Mouse (Mus musculus): ENCODE measurements around the gene Cacna1f.

Gene Cacna1f

DNA sequence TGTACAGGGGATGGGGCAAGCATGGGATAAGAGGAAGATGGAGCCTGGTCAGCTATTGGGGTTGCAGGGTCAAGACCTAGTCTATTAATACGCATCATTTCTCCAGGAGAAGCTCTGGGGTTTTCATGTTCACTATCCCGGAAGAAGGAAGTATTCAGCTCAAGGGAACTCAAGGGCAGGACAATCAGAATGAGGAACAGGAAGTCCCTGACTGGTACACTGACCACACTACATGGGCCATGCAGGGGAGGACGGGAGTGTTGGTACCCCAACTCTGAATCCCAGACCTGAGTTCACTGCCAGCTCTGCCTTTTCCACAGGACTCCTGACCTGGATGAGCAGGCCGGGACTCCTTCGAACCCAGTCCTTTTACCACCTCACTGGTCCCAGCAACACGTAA lies 25.7 kb downstream of the Cacna1f start:
- in situ Hi-C loops (cut with MseI, MboI) = loop anchor here (10.0 kb wide), 1 partner anchor 158 kb away; no protein-coding TSS in a partner anchor

DNA sequence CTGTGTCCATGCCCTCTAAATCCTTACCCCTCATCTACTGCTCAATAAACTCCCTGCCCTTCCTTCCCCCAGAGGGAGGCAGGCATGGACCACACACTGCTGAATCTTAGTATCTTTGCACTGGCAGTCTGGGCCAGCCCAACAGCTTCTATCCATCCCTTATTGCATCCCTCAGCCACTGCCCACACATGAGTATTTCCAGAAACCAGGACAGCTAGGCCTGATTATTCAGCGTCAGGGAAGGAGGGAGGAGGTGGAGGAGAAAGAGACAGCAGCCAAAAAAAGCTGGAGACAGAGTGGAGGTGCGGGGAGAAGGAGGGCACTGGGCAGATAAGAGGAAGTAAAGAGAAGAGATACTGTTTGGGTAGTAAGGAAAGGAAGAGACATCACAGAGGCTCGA lies 28.2 kb downstream of the Cacna1f start:
- in situ Hi-C loops (cut with MseI, MboI) = loop anchor here (10.0 kb wide), 1 partner anchor 160 kb away; no protein-coding TSS in a partner anchor

DNA sequence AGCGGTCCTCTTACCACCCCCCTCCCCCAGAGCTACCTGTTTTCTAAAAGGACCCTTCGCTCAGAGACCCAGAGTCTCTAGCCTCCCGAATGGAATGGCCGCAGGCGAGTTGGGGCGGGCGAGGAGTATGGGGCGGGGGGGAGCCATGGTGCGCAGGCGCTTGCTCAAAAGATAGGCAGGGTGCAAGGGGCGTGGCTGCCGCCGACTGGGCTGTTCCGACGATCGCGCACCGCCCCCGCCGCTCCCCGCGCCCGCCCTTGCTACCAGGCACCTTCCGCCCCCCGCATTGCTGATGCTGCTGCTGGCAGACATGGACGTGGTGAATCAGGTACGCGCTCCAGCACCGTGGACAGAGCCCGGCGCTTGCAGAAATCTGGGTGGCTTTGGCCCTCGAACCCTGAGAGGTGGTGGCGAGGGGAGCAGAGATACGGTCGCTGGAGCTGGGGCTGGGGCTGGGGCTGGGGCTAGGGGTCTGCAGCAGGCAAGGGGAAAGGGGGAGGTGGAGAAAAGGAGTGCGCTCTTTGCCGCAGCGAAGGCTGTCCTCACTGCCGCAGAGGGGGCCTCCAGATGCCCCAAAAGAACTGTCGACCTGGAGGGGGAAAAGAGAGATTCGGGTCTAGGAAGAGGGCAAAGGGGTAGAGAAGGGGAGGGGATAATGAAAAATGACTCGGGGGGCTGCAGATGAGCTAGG lies 31.7 kb downstream of the Cacna1f start, which contains the start of gene Syp:
Gene Syp (plus strand): TSS at position 71 of the 691 bp plus-strand sequence.
- in situ Hi-C loops (cut with MseI, MboI) = loop anchor here (10.0 kb wide), 1 partner anchor 164 kb away; no protein-coding TSS in a partner anchor

DNA sequence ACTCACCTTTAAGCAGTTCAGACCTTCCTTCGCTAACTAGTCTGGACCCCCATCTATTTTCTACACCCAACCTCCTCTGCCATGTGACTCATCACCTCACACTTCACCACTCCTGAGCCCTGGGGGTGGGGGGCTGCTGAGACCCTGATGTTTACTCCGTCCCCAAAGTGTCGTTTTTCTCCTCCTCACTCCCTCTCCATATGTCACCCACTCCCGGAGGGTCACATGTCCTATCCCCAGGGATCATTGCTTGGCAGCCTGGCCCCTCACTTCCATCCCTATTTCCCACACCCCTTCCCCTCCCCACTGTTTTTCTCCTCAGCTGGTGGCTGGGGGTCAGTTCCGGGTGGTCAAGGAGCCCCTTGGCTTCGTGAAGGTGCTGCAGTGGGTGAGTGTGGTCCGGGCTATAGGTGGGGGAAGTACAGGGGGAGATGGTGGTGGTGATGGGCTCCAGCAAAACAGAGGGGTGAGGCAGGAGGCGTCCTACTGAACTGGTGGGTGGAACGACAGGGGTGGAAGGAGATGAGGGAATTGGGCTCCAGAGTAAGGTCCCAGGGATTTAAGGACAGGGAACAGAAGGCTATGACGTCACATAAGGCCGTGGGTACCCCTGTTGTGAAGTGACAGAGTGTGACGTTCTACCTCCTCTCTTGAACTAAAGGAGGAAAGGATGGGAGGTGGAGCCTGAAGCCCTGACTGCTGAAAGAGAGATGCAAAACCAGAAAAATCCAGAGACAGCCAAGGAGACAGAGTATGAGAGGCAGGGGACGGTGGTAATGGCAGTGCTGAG lies 32.8 kb downstream of the Cacna1f start:
- in situ Hi-C loops (cut with MseI, MboI) = loop anchor here (10.0 kb wide), 2 partner anchors 165 to 215 kb away; no protein-coding TSS in a partner anchor

DNA sequence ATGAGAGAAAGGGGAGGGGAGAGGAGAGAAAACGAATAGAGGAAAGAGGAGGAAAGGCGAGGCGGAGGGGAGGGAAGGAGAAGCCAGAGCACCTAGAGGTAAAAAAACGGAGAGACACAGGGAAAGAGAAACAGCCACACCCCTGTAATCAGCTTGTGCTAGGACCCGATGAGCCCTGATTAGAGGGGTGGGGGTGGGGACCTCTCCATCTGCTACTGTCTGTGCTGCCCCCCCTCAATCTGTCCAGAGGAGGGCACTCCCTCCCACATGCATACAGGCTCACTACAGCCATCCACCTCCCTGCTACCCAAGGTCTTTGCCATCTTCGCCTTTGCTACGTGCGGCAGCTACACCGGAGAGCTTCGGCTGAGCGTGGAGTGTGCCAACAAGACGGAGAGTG lies 33.9 kb downstream of the Cacna1f start:
- in situ Hi-C loops (cut with MseI, MboI) = loop anchor here in 1 of 2 experiments (10.0 kb wide), 1 partner anchor 216 kb away; no protein-coding TSS in a partner anchor

DNA sequence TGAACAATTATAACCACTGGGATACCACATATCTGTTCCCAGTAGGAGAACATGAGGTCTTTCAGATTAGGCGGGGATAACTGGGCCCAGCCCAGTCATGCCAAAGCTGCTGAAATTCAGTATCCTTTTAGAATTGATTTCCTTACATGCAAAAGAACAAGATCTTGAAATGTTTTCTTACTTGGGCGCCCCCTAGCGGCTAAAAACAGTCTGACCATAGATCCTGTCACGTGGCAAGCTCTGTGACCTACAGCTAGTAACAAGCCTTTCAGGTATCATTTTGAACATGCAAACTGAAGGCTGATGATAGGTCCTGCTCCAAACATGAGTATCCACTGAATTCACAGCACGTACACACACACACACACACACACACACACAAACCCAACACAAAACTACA lies 38.5 kb downstream of the Cacna1f start:
- in situ Hi-C loops (cut with MseI, MboI) = loop anchor here in 1 of 2 experiments (10.0 kb wide), 1 partner anchor 221 kb away; no protein-coding TSS in a partner anchor

- in situ Hi-C loops (cut with MseI, MboI) = loop anchor here in 1 of 2 experiments (10.0 kb wide), 1 partner anchor 224 kb away; no protein-coding TSS in a partner anchor
Observed at GRCm38 (mm10) chrX:7648671-7649304, 41.9 kb downstream of the Cacna1f start.

DNA sequence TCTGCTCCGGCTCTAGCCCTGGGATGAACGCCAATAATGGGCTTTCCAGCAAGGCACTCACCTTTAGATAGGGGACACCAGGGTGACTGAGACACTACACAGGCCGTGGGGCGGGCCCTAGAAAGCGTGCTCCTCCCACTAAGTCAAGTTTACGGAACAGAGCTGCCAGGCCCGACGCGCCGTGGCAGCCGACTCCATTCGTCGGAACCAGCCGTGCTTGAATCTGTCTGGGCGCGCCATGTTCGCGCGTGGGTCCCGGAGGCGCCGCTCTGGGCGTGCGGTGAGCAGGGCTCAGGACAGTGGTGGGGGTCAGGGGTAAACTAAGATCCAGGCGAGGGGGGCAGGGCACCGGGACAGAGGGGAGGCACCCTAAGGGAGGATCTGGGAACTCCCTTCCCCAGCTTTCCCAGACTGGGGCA lies 50.3 kb downstream of the Cacna1f start, which contains the start of gene Prickle3:
Gene Prickle3 (plus strand): TSS at position 40 of the 419 bp plus-strand sequence.
- in situ Hi-C loops (cut with MseI, MboI) = loop anchor here in 1 of 2 experiments (10.0 kb wide), 1 partner anchor 58 kb away; the partner anchor contains the start of gene Wdr45

DNA sequence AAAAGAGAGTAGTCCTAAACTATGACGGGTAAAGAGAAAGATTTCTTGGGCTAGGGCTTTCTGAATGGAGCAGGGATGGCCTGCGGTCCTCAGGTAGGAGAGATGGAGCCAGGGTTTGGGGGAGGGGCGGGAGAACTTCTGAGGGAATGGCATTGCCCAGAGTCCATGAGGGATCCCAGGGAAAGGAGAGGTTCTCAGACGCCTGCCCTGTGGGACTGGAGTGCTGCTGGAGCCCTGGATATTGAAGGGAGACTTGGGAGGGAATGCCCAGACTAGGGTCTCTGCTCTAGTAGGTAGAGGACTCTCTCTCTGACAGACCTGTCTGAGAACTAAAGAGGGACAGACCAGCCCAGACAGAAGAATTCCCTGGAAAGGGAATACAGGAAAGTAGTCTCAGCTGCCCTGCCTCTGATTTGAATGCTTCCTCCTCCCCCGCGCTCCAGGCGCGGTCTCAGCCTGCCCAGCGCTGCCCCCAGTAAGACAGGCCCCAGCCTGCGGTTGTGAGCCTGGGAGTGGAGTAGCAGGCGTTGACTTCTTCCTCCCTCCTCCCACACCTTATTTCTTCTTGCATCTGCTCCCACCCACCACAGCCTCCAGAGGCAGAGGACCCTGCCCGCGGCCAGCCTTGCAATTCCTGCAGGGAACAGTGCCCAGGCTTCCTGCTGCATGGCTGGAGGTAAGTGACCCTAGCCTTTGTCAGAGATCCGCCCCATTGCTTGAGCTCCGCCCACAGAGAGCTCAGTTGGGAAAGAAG lies 51.3 kb downstream of the Cacna1f start:
- in situ Hi-C loops (cut with MseI, MboI) = loop anchor here in 1 of 2 experiments (10.0 kb wide), 1 partner anchor 57 kb away; the partner anchor contains the start of gene Wdr45

DNA sequence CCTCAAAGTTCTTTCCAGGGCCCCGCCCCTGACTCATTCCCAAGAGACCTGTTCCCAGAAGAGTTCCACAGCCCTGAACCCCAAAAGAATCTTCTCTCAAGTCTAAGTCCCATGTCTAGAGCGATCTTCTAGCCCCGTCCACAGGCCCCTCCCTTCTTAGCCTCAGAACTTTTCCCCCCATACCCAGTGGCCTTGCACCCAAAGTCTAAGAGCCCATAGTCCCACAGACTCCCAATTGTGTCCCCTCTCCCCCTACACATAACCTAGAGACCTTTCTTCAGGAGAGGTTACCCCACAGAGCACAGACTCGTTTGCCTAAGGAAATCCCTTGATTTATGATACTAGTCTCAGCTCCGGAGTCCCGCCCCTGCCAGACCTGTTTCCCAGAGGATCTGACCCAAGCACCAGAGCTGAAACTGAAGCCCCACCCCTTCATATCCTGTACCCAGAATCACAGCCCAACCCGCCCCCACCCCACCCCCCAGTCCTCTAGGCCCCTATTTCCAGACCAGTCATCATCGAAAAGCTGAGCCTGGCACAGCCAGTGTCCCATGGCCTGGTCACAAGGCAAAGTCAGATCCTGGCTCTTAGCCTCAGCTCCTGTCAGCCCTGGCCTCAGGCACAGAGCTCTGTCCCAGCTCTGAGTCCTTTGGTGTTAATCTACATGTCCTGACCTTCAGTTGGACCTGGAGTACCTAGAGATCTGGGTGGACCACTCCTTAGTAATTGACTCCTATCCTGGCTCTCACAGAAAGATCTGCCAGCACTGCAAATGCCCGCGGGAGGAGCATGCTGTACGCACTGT lies 52.1 kb downstream of the Cacna1f start:
- in situ Hi-C loops (cut with MseI, MboI) = loop anchor here in 1 of 2 experiments (10.0 kb wide), 1 partner anchor 56 kb away; the partner anchor contains the start of gene Wdr45

GRCm38 (mm10) chrX:7661086-7661485 lies 54.2 kb downstream of the Cacna1f start:
- in situ Hi-C loops (cut with MseI, MboI) = no loop called here

GRCm38 (mm10) chrX:7662936-7663335 lies 56.1 kb downstream of the Cacna1f start:
- in situ Hi-C loops (cut with MseI, MboI) = no loop called here

DNA sequence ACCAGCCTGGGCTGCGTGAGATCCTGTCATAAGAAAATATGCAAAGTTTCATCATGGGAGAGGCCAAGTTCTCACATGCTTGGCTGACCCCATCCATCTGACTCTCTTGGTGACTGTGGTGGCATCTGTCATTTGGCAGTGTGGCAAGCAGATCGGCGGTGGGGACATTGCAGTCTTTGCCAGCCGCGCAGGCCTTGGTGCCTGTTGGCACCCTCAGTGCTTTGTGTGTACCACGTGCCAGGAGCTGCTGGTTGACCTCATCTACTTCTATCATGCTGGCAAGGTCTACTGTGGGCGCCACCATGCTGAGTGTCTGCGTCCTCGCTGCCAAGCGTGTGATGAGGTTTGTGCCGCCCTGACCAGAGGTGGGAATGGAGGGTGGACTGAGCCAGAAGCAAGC lies 57.9 kb downstream of the Cacna1f start:
- in situ Hi-C loops (cut with MseI, MboI) = no loop called here

DNA sequence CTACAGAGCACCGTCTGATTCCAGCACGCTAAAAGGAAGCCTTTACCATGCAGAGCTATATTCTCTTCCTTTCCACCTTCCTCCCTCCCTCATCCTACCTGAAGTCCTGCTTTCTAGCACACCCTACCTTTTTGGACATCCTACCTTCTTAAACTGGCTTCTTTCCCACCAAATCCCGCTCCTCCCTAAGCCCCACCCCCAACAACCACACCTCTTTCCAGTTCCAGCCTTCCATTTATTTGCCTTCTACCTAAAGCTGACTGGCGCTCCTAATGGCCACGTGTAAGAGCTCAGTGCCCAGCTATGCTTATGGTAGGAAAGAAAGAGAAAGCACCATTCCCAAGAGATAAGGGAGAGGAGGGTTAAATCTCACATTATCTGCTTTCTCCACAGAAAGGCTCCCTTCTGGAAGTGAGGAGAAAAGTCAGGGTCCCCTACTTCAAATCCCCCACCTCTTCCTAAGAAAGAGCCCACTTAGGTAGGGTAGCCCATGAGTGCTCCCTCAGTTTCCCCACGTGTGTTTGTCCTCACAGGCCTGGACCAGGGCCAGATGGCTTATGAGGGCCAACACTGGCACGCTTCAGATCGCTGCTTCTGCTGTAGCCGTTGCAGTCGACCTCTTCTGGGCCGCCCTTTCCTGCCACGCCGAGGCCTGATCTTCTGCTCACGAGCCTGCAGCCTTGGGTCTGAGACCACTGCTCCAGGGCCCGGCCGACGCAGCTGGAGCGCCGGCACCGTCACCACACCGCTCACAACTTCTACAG lies 59.0 kb downstream of the Cacna1f start:
- in situ Hi-C loops (cut with MseI, MboI) = no loop called here

DNA sequence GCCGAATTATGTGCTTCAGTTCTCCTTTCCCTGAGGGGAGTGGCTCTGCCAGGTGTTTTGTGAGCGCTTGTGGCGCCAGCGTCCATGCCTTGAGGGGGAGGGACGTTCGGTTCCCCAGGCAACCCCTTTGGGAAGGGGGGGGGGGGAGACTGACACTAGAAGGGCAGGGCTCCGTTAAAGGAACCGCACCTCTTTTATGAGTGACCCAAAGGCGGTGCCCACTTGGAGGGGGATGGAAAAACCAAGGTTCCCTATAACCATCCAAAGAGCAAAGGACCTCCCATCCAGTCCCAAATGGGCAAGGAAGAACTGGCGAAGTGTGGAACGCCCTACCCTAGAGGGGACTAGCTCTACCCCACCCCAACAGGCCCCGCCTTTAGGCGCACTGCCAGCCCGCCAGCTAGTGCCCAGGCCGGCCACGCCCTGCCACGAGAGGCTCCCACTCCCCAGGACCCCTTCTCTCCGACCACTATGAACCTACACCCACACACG lies 63.6 kb downstream of the Cacna1f start:
- in situ Hi-C loops (cut with MseI, MboI) = no loop called here

- in situ Hi-C loops (cut with MseI, MboI) = no loop called here
Observed at GRCm38 (mm10) chrX:7670921-7671623, 64.2 kb downstream of the Cacna1f start, which contains the start of gene Plp2. TSS of gene Plp2 (minus strand) at chrX:7671390.

DNA sequence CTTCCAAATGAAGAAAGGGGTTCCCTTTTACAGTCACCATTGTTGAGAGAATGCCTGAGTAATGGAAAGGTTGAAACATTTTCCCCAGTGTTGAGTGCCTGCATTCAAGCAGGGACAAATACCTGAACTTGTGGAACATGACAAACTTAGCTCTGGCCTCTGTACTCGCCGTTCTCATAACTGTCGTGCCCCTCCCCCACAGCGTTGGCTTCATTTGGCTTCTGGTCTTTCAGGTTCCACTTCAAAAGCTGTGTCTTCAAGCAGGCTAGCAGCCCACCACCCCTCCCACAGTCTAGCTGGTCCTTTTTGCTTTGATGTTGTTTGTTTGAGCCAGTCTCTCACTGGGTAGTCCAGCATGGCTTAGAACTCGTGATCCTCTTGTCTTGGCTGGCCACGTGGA lies 65.9 kb downstream of the Cacna1f start:
- in situ Hi-C loops (cut with MseI, MboI) = no loop called here

DNA sequence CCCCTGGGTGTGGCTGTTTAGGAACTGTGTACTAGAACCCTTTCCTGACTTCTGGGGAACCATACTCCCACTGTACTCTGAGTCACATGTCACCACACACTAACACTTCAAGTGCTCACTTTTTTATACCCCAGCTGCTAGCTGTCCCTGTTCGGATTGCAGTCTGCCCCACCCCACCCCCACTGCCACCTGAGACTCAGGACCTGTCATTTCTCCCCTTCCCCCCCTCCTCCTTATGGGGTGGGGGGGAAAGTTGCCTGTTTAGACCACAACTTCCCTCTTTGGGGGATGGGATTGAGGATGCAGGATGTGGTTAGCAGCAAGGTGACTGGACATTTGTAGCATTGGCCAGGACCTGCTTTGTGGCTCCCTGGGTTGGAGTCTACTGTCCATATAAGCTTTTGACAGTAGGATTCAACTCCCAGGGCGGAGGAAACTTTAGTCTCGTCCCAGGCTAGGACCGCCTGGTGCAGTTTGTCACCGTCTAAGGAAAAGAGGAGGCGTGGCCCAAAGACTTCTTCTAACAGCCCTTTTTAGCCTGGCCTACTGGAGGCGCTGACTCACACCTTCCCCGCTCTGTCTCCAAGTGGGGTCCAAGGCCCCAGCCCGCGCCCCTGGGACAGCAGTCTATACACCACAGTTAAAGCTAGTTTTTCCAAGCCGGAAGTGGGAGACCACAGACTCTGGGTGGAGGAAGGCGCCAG lies 66.8 kb downstream of the Cacna1f start:
- in situ Hi-C loops (cut with MseI, MboI) = no loop called here
